Mouse (Mus musculus) liver, postnatal 0 days (tissue): Measurements from ENCODE around the gene Efcab5.

Experiments
- CTCF ChIP-seq: sonication (generic); IDR thresholded peaks from 2 replicates; pipeline ENCODE4 v1.5.1; 2016; ENCODE audit warnings: antibody characterized with exemption, low read depth
- EP300 ChIP-seq: IDR thresholded peaks from 2 replicates; pipeline ENCODE4 v1.6.1; 2016; ENCODE audit warnings: antibody characterized with exemption, low read depth, mild to moderate bottlenecking

GRCm38 (mm10) chr11:77093208-77093607 lies 95.6 kb downstream of the Efcab5 start:
- peak; percentile 62 for TF ChIP-seq CTCF
- TF ChIP-seq EP300: no peak
